Mouse (Mus musculus): ENCODE measurements around the gene Sema5a.

Gene Sema5a

GRCm38 (mm10) chr15:32306557-32307243, 62.1 kb downstream of the Sema5a start:
- DNase-seq (ENCODE audit: low spot score) = no peak

GRCm38 (mm10) chr15:32310834-32311233, 66.2 kb downstream of the Sema5a start:
- no peak for DNase-seq (ENCODE audit: low spot score)

GRCm38 (mm10) chr15:32311287-32311686, 66.7 kb downstream of the Sema5a start:
- no peak for DNase-seq (ENCODE audit: low spot score)

GRCm38 (mm10) chr15:32317074-32317473, 72.5 kb downstream of the Sema5a start:
- DNase-seq (ENCODE audit: low spot score) = no peak

GRCm38 (mm10) chr15:32320739-32321138, 76.1 kb downstream of the Sema5a start:
- DNase-seq (ENCODE audit: low spot score) = no peak

DNA sequence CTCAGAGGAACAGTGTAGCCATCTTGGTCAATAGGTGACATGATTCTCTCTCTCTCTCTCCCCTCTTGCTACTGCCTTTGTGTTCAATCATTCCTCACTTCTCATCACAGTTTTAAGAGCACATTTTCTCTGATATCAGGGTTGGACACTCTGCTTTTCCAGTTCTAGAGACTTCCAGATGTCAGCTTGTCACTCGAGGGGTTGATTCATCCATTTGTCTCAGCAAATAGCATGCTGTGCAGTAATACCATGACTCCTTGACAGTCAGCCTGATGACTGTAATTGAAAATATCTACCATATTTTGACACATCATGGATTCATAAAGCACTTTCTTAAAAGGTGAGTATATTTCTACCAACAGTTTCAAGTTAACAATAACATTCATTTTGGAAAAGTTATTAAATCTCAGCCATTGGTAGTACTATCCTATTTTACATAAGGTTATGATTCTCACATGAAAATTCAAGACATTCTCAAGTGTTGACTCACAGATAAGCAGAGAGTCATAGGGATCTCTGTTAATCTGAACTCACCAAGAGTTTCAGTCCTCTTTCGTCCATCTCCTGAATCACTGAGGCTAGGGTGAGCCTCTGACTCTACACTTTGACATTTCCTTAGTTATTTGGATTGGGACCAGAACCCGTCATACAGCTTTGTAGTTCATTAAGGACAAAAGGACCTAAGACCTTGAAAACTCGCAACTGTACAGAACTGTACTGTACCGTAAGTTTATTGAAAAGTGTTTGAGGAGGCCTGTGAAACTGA, 78.0 kb downstream of the Sema5a start:
- no peak for DNase-seq (ENCODE audit: low spot score)

DNA sequence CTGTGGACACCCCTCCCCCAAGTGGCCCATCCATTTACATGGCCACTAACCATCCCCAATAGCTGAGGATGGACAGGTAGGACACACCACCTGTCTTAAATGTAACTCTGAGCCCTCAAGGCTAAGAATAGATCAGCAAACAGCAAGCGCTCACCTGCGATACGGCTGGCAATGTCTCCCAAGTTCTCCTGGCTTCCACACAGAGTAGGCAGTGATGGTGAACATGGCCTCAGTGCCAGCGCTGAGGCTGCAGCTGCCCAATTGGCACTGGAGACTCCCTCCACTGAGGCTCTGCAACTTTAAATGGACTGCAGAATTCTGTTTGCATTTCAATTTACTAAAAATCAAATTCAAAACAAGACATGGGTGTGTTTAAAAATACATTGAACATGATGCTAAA, 78.6 kb downstream of the Sema5a start:
- DNase-seq (ENCODE audit: low spot score) = no peak

DNA sequence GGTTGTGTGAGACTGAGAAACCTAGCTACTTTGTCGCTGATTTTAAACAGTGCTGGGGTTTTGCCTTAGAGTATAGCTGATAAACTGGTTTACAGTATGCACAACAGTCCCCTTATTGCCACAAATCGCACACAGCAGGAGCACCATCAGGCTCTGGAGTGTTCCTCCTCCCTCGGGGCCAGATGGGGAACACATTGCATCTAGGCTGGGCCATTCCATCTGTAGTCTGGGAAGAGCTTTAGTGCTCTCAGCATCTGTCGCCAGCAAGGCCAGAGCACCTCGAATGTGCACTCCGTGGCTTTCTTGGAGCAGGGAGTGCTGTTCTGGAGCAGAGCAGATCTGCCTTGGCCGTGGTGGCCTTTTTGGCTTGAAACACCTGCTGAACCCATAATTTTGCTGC, 79.5 kb downstream of the Sema5a start:
- DNase-seq (ENCODE audit: low spot score) = peak; percentile 40

DNA sequence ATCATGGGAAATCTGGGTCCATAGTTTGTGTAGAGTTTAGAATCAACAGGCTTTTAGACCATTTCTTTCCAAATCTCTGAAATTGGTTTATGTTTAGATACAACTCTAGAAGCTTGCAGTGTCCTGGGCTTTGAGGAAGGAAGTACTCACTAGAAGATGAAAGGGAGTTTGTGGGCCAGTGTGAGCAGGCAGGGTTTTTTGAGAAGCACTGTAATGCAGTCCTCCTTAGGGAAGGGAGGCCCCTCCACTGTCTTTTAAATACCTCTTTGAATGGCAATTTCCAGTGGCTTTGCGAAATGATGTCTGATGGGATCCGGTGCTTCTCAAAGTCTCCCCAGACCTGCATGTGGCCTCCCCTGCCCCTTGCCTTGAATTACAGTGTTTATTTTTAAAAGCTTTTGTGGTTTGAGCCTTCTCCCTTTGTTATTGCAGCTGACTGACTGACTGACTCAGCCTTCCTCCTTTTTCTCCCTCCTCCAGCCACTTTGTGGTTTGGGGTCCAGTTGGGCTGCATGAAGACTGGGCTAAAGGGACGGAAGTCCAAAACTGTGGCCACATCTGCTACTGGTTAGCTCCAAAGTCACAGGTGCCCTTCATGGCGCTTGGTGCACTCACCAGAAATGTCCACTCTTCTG, 83.9 kb downstream of the Sema5a start:
- no peak for DNase-seq (ENCODE audit: low spot score)

- no peak for DNase-seq (ENCODE audit: low spot score)
Observed at GRCm38 (mm10) chr15:32329670-32330330, 85.2 kb downstream of the Sema5a start.

DNA sequence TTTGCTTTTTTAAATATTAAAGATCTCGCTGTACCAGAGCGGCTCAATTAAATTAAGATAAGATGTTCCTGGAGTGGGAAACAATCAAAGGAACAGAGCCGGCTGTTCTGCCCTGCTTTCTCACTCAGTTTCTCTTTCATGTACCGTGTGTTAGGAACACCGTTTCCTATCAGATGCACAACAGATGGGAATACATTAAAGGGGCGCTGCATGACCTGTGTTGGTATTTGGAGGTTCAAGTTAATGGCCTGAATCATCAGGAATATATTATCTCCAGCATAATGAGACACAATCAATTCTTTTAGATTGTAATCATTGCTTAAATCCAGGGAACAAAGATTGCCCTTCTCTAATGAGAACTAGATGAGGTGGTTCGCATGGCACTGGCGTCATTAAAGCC, 85.8 kb downstream of the Sema5a start:
- DNase-seq (ENCODE audit: low spot score) = no peak

GRCm38 (mm10) chr15:32331037-32331436, 86.4 kb downstream of the Sema5a start:
- no peak for DNase-seq (ENCODE audit: low spot score)

- DNase-seq (ENCODE audit: low spot score) = no peak
Observed at GRCm38 (mm10) chr15:32333456-32333855, 88.8 kb downstream of the Sema5a start.

GRCm38 (mm10) chr15:32337810-32338209, 93.2 kb downstream of the Sema5a start:
- DNase-seq (ENCODE audit: low spot score) = no peak

- DNase-seq (ENCODE audit: low spot score) = no peak
Observed at GRCm38 (mm10) chr15:32338721-32339290, 94.2 kb downstream of the Sema5a start.

- DNase-seq (ENCODE audit: low spot score) = no peak
Observed at GRCm38 (mm10) chr15:32339426-32339825, 94.8 kb downstream of the Sema5a start.

DNA sequence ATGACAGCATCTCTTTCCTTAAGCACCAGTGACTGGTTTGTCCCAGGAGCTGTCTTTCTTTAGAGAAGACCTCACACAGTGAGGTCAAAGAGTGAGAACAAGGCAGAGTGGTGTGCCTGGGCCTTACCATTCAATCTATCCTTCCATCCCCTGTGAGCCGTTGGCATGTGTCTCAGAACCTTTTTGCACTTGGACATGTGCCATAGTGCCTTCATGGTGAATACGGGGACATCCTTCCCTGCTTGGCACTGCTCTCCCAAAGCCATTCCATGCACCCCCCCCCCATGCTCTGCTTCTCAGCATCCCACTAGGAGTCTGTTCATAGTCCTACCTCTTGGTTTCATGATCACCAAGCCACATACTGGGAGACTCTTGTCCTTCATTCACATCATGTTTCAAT, 96.8 kb downstream of the Sema5a start:
- DNase-seq (ENCODE audit: low spot score) = no peak

DNA sequence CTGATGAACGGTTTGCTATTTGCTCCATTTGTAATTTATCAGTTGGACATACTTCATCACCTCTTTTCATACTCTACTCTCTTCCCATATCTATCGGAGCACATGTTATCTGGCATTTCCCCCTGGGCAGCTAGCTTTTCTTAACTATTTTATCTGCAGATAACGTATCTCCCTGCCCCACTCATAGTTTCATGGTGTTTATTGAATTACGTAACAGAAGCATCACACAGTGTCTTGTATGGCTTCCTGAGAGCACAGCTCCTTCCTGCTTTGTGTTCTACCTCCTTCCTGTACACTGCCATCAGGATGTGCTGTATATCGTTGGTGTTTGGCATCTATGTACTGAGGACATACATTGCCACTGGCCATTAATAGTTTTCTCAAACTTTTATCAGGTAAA, 98.9 kb downstream of the Sema5a start:
- DNase-seq (ENCODE audit: low spot score) = no peak

GRCm38 (mm10) chr15:32347315-32347714, 102.7 kb downstream of the Sema5a start:
- DNase-seq (ENCODE audit: low spot score) = no peak

DNA sequence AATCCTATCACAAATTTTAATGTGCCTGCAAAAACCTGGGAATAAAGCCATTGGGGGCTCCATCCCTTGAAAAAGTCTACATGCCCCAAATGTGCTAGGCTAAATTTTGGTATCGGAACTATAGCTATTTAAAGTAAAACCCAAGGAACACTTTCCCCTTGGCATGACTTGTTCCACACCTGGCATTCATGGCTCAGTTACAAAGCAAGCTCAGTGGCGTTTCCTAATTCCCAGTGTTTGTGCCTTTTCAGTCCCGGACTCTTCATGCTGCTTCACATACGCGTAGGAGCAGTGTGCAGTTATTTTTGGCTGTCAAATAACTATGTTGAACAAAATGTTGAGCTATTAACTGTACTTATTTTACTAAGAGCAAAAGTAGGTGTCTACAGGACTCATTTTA, 104.7 kb downstream of the Sema5a start:
- DNase-seq (ENCODE audit: low spot score) = no peak

DNA sequence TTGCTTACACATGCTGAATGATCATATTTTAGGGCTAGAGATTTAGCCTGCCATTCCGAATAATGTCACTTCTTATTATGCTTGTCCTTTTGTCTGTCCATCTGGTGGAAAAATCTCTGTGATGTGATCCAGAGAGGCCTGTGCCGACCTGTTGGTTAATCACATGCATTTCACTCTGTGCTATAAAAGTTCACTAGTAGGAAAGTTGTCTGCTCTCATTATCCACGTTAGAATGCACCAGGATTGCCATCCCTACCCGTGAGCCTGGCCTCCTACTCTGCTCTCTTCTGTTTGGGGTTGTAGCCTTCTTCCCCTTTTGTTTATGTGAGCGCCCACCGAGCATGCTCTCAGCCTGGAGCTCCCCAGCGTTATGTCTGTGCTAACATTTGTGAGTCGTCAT, 108.4 kb downstream of the Sema5a start:
- DNase-seq (ENCODE audit: low spot score) = no peak

DNA sequence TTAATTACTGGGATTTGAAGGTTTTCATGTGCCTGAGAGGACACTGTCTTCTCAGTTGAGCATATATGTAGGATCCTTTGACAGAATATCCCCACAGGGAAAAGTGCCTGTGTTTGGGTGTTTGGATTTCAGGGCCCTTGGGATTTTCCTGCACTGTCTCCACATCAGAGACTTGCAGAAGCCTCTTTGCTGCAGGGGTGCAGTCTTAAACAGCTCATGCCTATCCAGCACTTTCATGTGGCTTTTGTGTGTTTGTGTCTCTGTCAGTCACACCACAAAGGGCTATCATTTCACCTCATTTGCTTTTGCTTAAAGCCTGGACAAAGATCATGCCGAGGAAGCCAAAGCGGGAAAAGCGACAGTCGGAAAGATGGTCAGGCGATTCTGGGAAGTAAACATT, 108.9 kb downstream of the Sema5a start:
- DNase-seq (ENCODE audit: low spot score) = no peak
